Mouse (Mus musculus): ENCODE data around the gene Tmem185b.

Gene Tmem185b

GRCm38 (mm10) chr1:119525689-119526591, at the start of gene Tmem185b:
Gene Tmem185b, plus strand, starts transcription at chr1:119526160.
- DNase-seq: peak; percentile 89 to 91

- DNase-seq: no peak
Observed at GRCm38 (mm10) chr1:119476905-119477353, 49.0 kb upstream of the Tmem185b start.

GRCm38 (mm10) chr1:119479641-119480040, 46.3 kb upstream of the Tmem185b start:
- no peak for DNase-seq

- DNase-seq: no peak
Observed at GRCm38 (mm10) chr1:119480678-119481077, 45.3 kb upstream of the Tmem185b start.

GRCm38 (mm10) chr1:119481205-119481932, 44.6 kb upstream of the Tmem185b start:
- peak in 1 of 2 experiments; percentile 31 for DNase-seq

- no peak for DNase-seq
Observed at GRCm38 (mm10) chr1:119482891-119483290, 43.1 kb upstream of the Tmem185b start.

GRCm38 (mm10) chr1:119484457-119484856, 41.5 kb upstream of the Tmem185b start:
- peak in 1 of 2 experiments; percentile 30 for DNase-seq

GRCm38 (mm10) chr1:119485825-119486224, 40.1 kb upstream of the Tmem185b start:
- no peak for DNase-seq

- DNase-seq: no peak
Observed at GRCm38 (mm10) chr1:119487917-119488590, 37.9 kb upstream of the Tmem185b start.

- DNase-seq: no peak
Observed at GRCm38 (mm10) chr1:119490765-119491164, 35.2 kb upstream of the Tmem185b start.

- peak; percentile 40 to 45 for DNase-seq
Observed at GRCm38 (mm10) chr1:119492097-119492496, 33.9 kb upstream of the Tmem185b start.

- no peak for DNase-seq
Observed at GRCm38 (mm10) chr1:119492505-119492904, 33.5 kb upstream of the Tmem185b start.

GRCm38 (mm10) chr1:119494024-119494711, 31.8 kb upstream of the Tmem185b start:
- DNase-seq: peak in 1 of 2 experiments; percentile 15

GRCm38 (mm10) chr1:119494712-119495395, 31.1 kb upstream of the Tmem185b start:
- DNase-seq: no peak

- no peak for DNase-seq
Observed at GRCm38 (mm10) chr1:119495396-119495775, 30.6 kb upstream of the Tmem185b start.

- DNase-seq: no peak
Observed at GRCm38 (mm10) chr1:119497346-119498004, 28.5 kb upstream of the Tmem185b start.

GRCm38 (mm10) chr1:119498536-119499231, 27.3 kb upstream of the Tmem185b start:
- no peak for DNase-seq

GRCm38 (mm10) chr1:119499456-119499855, 26.5 kb upstream of the Tmem185b start:
- DNase-seq: no peak

GRCm38 (mm10) chr1:119501881-119502280, 24.1 kb upstream of the Tmem185b start:
- no peak for DNase-seq

- DNase-seq: peak; percentile 21 to 29
Observed at GRCm38 (mm10) chr1:119502729-119503128, 23.2 kb upstream of the Tmem185b start.

GRCm38 (mm10) chr1:119503181-119503580, 22.8 kb upstream of the Tmem185b start:
- no peak for DNase-seq
